In the genomic region with DNA sequence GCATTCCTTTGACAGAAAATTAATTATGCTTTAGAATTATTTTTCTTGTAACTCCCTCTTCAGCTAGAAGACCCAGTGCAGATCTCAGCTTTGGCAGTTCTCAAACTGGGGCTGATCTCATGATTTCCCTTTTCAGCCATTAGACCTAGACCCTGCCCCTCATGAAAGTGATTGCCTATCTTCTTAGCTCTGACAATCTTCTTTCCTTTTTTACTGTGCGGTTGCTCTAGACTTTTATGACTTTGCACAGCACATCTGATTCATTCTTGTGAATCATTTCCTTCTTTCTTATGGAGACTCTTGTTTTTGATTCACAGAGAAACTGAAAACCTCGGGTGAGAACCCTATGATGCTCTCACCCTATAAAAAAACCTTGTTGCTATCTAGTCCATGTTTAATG, we compare ENCODE assay signal across 31 mouse cellular contexts.
"Had no signal": no experiment of that assay in that cellular context is flagged by ENCODE, and none has a peak within 500 bp of the region (broad histone marks: within the 10 kb centered on the region; RNA-seq: fewer than 3 reads in every experiment).

No protein-coding gene starts in this region.

- H3K9me3 ChIP-seq: limb, embryonic 10.5 days; limb, embryonic 12.5 days; limb, embryonic 13.5 days; limb, embryonic 15.5 days; liver, embryonic 12.5 days; liver, embryonic 13.5 days; liver, embryonic 15.5 days; lung, embryonic 15.5 days; megakaryocyte, embryonic 14.5 days; midbrain, embryonic 10.5 days; midbrain, embryonic 12.5 days; midbrain, embryonic 13.5 days; midbrain, embryonic 15.5 days had no signal

- H3K36me3 ChIP-seq: limb, embryonic 10.5 days; limb, embryonic 12.5 days; limb, embryonic 13.5 days; limb, embryonic 15.5 days; liver, embryonic 12.5 days; liver, embryonic 13.5 days; liver, embryonic 15.5 days; lung, embryonic 15.5 days; midbrain, embryonic 10.5 days; midbrain, embryonic 12.5 days; midbrain, embryonic 13.5 days; midbrain, embryonic 15.5 days had no signal

- H3K4me3 ChIP-seq: limb, embryonic 10.5 days; limb, embryonic 12.5 days; limb, embryonic 13.5 days; limb, embryonic 15.5 days; liver, embryonic 12.5 days; liver, embryonic 13.5 days; liver, embryonic 15.5 days; lung, embryonic 15.5 days; megakaryocyte, embryonic 14.5 days; midbrain, embryonic 10.5 days; midbrain, embryonic 12.5 days; midbrain, embryonic 13.5 days; midbrain, embryonic 15.5 days; myocyte had no signal

- H3K4me1 ChIP-seq: limb, embryonic 10.5 days; limb, embryonic 12.5 days; limb, embryonic 13.5 days; limb, embryonic 15.5 days; liver, embryonic 12.5 days; liver, embryonic 13.5 days; liver, embryonic 15.5 days; lung, embryonic 15.5 days; megakaryocyte, embryonic 14.5 days; midbrain, embryonic 10.5 days; midbrain, embryonic 12.5 days; midbrain, embryonic 15.5 days had no signal

- H3K27ac ChIP-seq: limb, embryonic 10.5 days; limb, embryonic 12.5 days; limb, embryonic 13.5 days; limb, embryonic 15.5 days; liver, embryonic 12.5 days; liver, embryonic 13.5 days; liver, embryonic 14.5 days; liver, embryonic 15.5 days; lung, embryonic 15.5 days; macrophage; midbrain, embryonic 10.5 days; midbrain, embryonic 12.5 days; midbrain, embryonic 13.5 days; midbrain, embryonic 15.5 days had no signal

- H3K27me3 ChIP-seq: limb, embryonic 12.5 days; limb, embryonic 13.5 days; limb, embryonic 15.5 days; liver, embryonic 12.5 days; liver, embryonic 13.5 days; liver, embryonic 15.5 days; lung, embryonic 15.5 days; megakaryocyte, embryonic 14.5 days; midbrain, embryonic 12.5 days; midbrain, embryonic 13.5 days; midbrain, embryonic 15.5 days had no signal

- DNase-seq: left cerebral cortex, postnatal 4 days; liver; liver, embryonic 13.5 days; liver, postnatal 0 days; lung, adult 18-20 months; lung, adult 2 months; lung, embryonic 14.5 days; lung, postnatal 10 days; lung, postnatal 14 days; lung, postnatal 36 days; lung, postnatal 4 days; midbrain, embryonic 14.5 days had no signal

- H3K9ac ChIP-seq: limb, embryonic 12.5 days; limb, embryonic 13.5 days; limb, embryonic 15.5 days; liver, embryonic 12.5 days; liver, embryonic 13.5 days; liver, embryonic 14.5 days; liver, embryonic 15.5 days; liver, postnatal 0 days; lung, embryonic 14.5 days; lung, embryonic 15.5 days; midbrain, embryonic 12.5 days; midbrain, embryonic 13.5 days; midbrain, embryonic 15.5 days had no signal

- ATAC-seq: liver, embryonic 12.5 days; liver, postnatal 0 days; lung, postnatal 0 days; midbrain, embryonic 13.5 days; midbrain, embryonic 15.5 days; midbrain, embryonic 16.5 days had no signal

- H3K4me2 ChIP-seq: limb, embryonic 12.5 days; limb, embryonic 13.5 days; limb, embryonic 15.5 days; liver, embryonic 11.5 days; liver, embryonic 12.5 days; liver, embryonic 13.5 days; liver, embryonic 15.5 days; lung, embryonic 14.5 days; lung, embryonic 15.5 days; midbrain, embryonic 11.5 days; midbrain, embryonic 12.5 days; midbrain, embryonic 13.5 days; midbrain, embryonic 15.5 days had no signal
